9 mouse cellular contexts compared by ENCODE assay signal in genomic region chr5:66745996-66746681, GRCm38 (mm10). TPM values are rescaled to one million over a fixed set of nuclear protein-coding genes. Genes with fewer than 3 reads are reported as not detected.
DNase-seq lines count a peak whose midpoint lies in the region; ATAC-seq lines count a peak whose summit lies in the region.
"Had no signal": no experiment of that assay in that cellular context is flagged by ENCODE, and none has a peak within 500 bp of the region (broad histone marks: within the 10 kb centered on the region; RNA-seq: fewer than 3 reads in every experiment).

No protein-coding gene starts in this region.

- H3K27me3 ChIP-seq in forebrain, embryonic 13.5 days, result peaks cover 6% of the 10 kb centered on the region; the same call in 1 of the 2 replicates
- H3K27me3 ChIP-seq in heart, embryonic 16.5 days (ENCODE audit: control insufficient read depth, insufficient read depth, low read length), result peaks cover 41% of the 10 kb centered on the region
- peaks cover 30% of the 10 kb centered on the region for H3K27me3 ChIP-seq in liver, embryonic 16.5 days (ENCODE audit: control insufficient read depth, insufficient read depth, low read depth, low read length)

- peak overlapping the region; percentile 87 for H3K4me2 ChIP-seq in forebrain, embryonic 13.5 days
- peak overlapping the region; percentile 98 for H3K4me2 ChIP-seq in heart, embryonic 16.5 days (ENCODE audit: low read depth, low read length)
- peak overlapping the region; percentile 60 for H3K4me2 ChIP-seq in liver, embryonic 16.5 days (ENCODE audit: low read depth, low read length)

- H3K9me3 ChIP-seq in forebrain, embryonic 13.5 days (replicated peaks), result no peaks in the 10 kb centered on the region
- H3K9me3 ChIP-seq in heart, embryonic 16.5 days (replicated peaks; ENCODE audit: control insufficient read depth, low read length), result peaks cover 6% of the 10 kb centered on the region; the same call in 1 of the 2 replicates
- no peaks in the 10 kb centered on the region for H3K9me3 ChIP-seq in liver, embryonic 16.5 days (replicated peaks; ENCODE audit: control insufficient read depth, low read length)

- 1% methylated on average over 42 of the region's 42 CpGs for WGBS in forebrain, embryonic 13.5 days
- under 1% methylated on average over 42 of the region's 42 CpGs for WGBS in heart, embryonic 16.5 days
- WGBS in liver, embryonic 16.5 days (ENCODE audit: insufficient replicate concordance), result 1% methylated on average over 42 of the region's 42 CpGs

- ATAC-seq in forebrain, embryonic 13.5 days, result peak; percentile 66
- ATAC-seq in heart, embryonic 16.5 days (replicated peaks; ENCODE audit: extremely low read depth, insufficient read depth, low FRiP score), result 0 out of 2 replicates have a peak, but pooled peaks have one; percentile 61
- no peak for ATAC-seq in liver, embryonic 16.5 days (ENCODE audit: low read depth)
- ATAC-seq in activated CD4-positive, CD25-positive, alpha-beta regulatory T cell, adult 4 months, result no peak

- peaks cover 45% of the 10 kb centered on the region for H3K4me1 ChIP-seq in forebrain, embryonic 13.5 days
- peaks cover 10% of the 10 kb centered on the region for H3K4me1 ChIP-seq in heart, embryonic 16.5 days (ENCODE audit: control insufficient read depth, insufficient read depth, low read length)
- H3K4me1 ChIP-seq in liver, embryonic 16.5 days (ENCODE audit: control insufficient read depth, low read depth, low read length), result no peaks in the 10 kb centered on the region; the same call in 1 of the 2 replicates

- H3K36me3 ChIP-seq in forebrain, embryonic 13.5 days (ENCODE audit: poor library complexity, severe bottlenecking), result no peaks in the 10 kb centered on the region
- H3K36me3 ChIP-seq in heart, embryonic 16.5 days (ENCODE audit: control insufficient read depth, insufficient read depth), result no peaks in the 10 kb centered on the region
- no peaks in the 10 kb centered on the region for H3K36me3 ChIP-seq in liver, embryonic 16.5 days (ENCODE audit: control insufficient read depth, insufficient read depth)
- H3K36me3 ChIP-seq: G1E had no signal

- H3K9ac ChIP-seq in forebrain, embryonic 13.5 days, result peak overlapping the region; percentile 86
- H3K9ac ChIP-seq in heart, embryonic 16.5 days (ENCODE audit: low read length), result peak overlapping the region; percentile 77
- no peak overlapping the region for H3K9ac ChIP-seq in liver, embryonic 16.5 days (ENCODE audit: low read depth, low read length)

- peak overlapping the region; percentile 74 for H3K27ac ChIP-seq in forebrain, embryonic 13.5 days
- H3K27ac ChIP-seq in heart, embryonic 16.5 days (ENCODE audit: low read length), result peak overlapping the region; percentile 61
- no peak overlapping the region for H3K27ac ChIP-seq in liver, embryonic 16.5 days (ENCODE audit: low read length)

- peak; percentile 24 for DNase-seq in urinary bladder, adult 2 months (ENCODE audit: low spot score)
- DNase-seq in urinary bladder, postnatal 10 days (ENCODE audit: low spot score), result no peak
- DNase-seq in kidney, postnatal 25 days, result peak; percentile 43 to 52
- DNase-seq in retina, adult 2 months (ENCODE audit: low read depth, low spot score), result peak; percentile 40

- peak overlapping the region; percentile 60 for H3K4me3 ChIP-seq in forebrain, embryonic 13.5 days
- H3K4me3 ChIP-seq in heart, embryonic 16.5 days (ENCODE audit: low read length), result peak overlapping the region; percentile 79
- peak overlapping the region; percentile 53 for H3K4me3 ChIP-seq in liver, embryonic 16.5 days (ENCODE audit: low read depth, low read length)

RNA-seq across cellular contexts. Expression of gene Limch1, which starts 0.5 kb away (rescaled TPM):
- 4.2 and 7.3 TPM in 2 replicates for polyA plus RNA-seq in urinary bladder, adult 2 months (2012; rRNA removed)
- polyA plus RNA-seq in forebrain, embryonic 13.5 days (2015; fragmentation: Nextera tagmentation; extraction: Ambion mirVana), result 48.4 and 48.7 TPM in 2 replicates
- polyA plus RNA-seq in heart, embryonic 16.5 days (2015; fragmentation: Nextera tagmentation; extraction: Ambion mirVana), result 22.2 and 31.3 TPM in 2 replicates
- polyA plus RNA-seq in liver, embryonic 16.5 days (2015; fragmentation: Nextera tagmentation; extraction: Ambion mirVana), result 1.1 and 1.5 TPM in 2 replicates
- polyA plus RNA-seq in activated CD4-positive, CD25-positive, alpha-beta regulatory T cell, adult 4 months (2017; shearing (Covaris generic)), result under 1 TPM in 1 of 2 experiments, not detected in 1; 0.16 TPM
- polyA plus RNA-seq: G1E had no signal

Comparison
In these comparisons a context has a peak if more than half of its experiments do, and no peak if none do; other contexts are left out.
1. ATAC-seq: peak in forebrain, embryonic 13.5 days (single experiment) and heart, embryonic 16.5 days (single experiment); none in liver, embryonic 16.5 days (single experiment) and activated CD4-positive, CD25-positive, alpha-beta regulatory T cell, adult 4 months (single experiment).
2. Peak in every context shown above with its lines, with median percentiles within 50 percentile points of each other: H3K4me2 ChIP-seq and H3K4me3 ChIP-seq.